Mouse (Mus musculus): ENCODE results near the gene Olfr772. TPM values are rescaled to one million over a fixed set of nuclear protein-coding genes. Genes with fewer than 3 reads are reported as not detected.
"Not testable (repeated sequence)": the region's sequence is repeated elsewhere in the genome, so short reads cannot be mapped to it uniquely, and the experiment has no call there.

Olfr772 gene
- total RNA-seq (2021): not detected
- long read RNA-seq, experiment 1: 0 reads
- long read RNA-seq, experiment 2: 0 reads

DNA sequence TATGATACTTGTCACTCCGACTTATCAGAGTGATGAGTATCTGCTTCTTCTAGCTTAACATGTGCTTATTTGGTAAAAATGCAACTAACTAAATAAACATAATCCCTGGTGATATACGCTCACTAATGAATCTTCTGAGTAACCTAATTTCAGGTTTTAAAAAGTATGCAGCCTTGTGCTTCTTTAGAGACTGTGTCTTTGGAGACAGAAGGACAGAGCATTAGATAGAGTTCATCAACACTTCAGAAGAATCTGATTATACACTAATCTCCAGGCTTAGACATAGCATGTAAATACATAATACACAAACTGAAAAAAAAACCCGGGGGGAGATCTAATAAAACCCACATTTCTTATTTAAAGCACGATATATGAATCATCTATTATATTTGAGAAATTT, at the start of gene Olfr772:
Gene Olfr772, minus strand, starts transcription at position 101 of the 400 bp plus-strand sequence.
- DNase-seq (ENCODE audit: low spot score): not testable (repeated sequence)

DNA sequence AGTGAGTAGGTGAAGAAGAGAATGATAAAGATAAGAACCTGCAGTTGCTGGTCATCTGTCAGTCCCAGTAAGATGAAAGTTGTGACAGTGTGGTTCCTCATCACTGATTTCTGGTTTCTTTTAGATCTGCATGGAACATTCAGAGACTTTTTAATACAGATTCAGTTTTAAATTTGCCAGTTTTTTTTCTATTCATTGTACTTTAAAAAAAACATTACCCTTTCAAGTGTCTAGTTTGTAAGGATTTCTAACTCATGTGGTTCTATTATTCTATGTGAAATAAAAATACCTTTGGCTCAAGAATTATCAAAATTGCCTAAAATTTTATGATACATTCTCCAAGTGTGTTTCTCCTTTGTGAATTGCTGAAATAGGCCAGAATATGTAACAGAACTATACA, 9.6 kb upstream of the Olfr772 start, which contains the start of gene Olfr773:
Gene Olfr773, minus strand, starts transcription at position 101 of the 400 bp plus-strand sequence.
- not testable (repeated sequence) for DNase-seq (ENCODE audit: low spot score)

DNA sequence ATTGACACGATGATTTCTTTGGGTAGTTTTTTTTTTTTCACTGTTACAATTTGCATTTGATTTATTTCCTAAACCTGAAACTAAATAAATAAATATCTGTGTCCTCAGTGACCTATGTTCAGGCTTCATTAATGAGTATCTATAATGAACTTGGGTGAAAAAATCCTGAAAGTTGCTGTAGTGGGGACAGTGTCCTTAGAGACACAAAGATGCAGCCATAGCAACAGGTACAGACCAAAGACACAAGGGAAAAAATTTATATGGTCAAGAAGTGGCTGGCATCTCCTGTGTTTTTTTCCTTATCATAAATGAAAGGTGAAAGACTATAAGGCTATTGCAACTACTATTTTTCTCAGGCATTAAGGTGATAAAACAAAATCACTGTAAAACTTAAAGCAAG, 13.1 kb downstream of the Olfr772 start, which contains the start of gene Olfr771:
Gene Olfr771, minus strand, starts transcription at position 101 of the 400 bp plus-strand sequence.
- no peak for DNase-seq (ENCODE audit: low spot score)

DNA sequence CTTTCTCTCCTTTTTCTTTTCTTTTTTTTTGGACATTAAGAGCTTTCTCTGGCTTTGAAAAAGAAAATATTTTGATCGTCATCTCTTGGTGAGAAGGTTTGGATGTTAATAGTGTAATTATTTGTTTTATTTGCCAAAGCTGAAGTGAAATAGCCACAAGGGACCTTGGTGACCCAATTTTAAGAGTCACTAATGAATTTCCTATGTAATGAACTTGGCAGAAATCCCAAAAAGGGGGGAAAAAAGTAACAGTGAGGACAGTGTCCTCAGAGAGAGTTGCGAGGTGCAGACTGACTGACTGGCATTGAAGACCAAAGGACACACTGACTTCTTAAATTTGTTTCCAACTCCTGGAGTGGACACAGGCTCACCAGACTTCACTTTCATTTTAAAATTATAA, 38.8 kb downstream of the Olfr772 start, which contains the start of gene Olfr770:
Gene Olfr770, minus strand, starts transcription at position 101 of the 400 bp plus-strand sequence.
- DNase-seq (ENCODE audit: low spot score): no peak

Other genes starting within 250 kb of the Olfr772 start
- 10 to 100 TPM; 40.4 to 60.8 TPM for gene Itga7, start 244.1 kb downstream of the Olfr772 start, total RNA-seq (2021)
- gene Mettl7b, start 216.9 kb downstream of the Olfr772 start, total RNA-seq (2021): under 1 TPM in 1 of 2 experiments, not detected in 1; 0.24 TPM
- gene Olfr9, start 188.5 kb downstream of the Olfr772 start, total RNA-seq (2021): not detected
- gene Olfr763, start 167.1 kb downstream of the Olfr772 start, total RNA-seq (2021): not detected
- gene Olfr764-ps1, start 138.0 kb downstream of the Olfr772 start, total RNA-seq (2021): not detected
- not detected for gene Olfr765, start 127.9 kb downstream of the Olfr772 start, total RNA-seq (2021)
- gene Olfr766-ps1, start 108.9 kb downstream of the Olfr772 start, total RNA-seq (2021): not detected
- gene Olfr767, start 95.0 kb downstream of the Olfr772 start, total RNA-seq (2021): not detected
- not detected for gene Olfr768, start 78.5 kb downstream of the Olfr772 start, total RNA-seq (2021)
- gene Olfr769, start 60.1 kb downstream of the Olfr772 start, total RNA-seq (2021): not detected
- gene Olfr770, start 38.9 kb downstream of the Olfr772 start, total RNA-seq (2021): not detected
- gene Olfr771, start 13.2 kb downstream of the Olfr772 start, total RNA-seq (2021): not detected
- not detected for gene Olfr773, start 9.5 kb upstream of the Olfr772 start, total RNA-seq (2021)
- not detected for gene Olfr774, start 58.3 kb upstream of the Olfr772 start, total RNA-seq (2021)
- not detected for gene Olfr775, start 70.5 kb upstream of the Olfr772 start, total RNA-seq (2021)
- gene Olfr776, start 81.2 kb upstream of the Olfr772 start, total RNA-seq (2021): not detected
- gene Olfr777, start 93.6 kb upstream of the Olfr772 start, total RNA-seq (2021): not detected
- gene Olfr780, start 140.2 kb upstream of the Olfr772 start, total RNA-seq (2021): not detected
- not detected for gene Olfr781, start 150.9 kb upstream of the Olfr772 start, total RNA-seq (2021)
- not detected for gene Olfr782, start 170.9 kb upstream of the Olfr772 start, total RNA-seq (2021)
- gene Olfr784, start 206.2 kb upstream of the Olfr772 start, total RNA-seq (2021): not detected
- gene Olfr785, start 227.5 kb upstream of the Olfr772 start, total RNA-seq (2021): not detected
- not detected for gene Olfr786, start 249.4 kb upstream of the Olfr772 start, total RNA-seq (2021)